Mouse (Mus musculus) right cerebral cortex, postnatal 4 days (tissue): ENCODE results near the gene Xylt1.

Experiments used
- DNase-seq: peaks from one replicate; pipeline ENCODE4 v3.0.0-alpha.2; 2022

The Xylt1 gene

DNA sequence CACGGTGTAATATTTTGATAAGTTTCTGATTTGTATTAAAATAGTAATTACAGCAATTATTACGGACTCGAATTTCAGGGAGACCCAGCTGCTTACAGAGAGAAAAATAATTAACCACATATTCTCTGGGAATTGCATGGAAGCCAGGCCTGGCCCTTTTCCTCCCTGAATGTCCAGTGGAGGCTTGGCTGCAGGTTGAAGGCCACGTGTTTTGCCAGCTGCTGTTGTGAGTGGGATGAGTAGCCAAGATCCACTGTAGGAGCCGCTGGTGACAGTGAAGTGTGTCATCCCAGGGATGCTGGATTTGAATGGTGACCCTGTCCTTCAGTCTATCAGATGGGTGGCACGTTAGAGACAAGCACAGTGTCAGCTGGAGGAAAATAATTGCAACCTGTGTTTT, 14.7 kb downstream of the Xylt1 start:
- DNase-seq, result no peak

DNA sequence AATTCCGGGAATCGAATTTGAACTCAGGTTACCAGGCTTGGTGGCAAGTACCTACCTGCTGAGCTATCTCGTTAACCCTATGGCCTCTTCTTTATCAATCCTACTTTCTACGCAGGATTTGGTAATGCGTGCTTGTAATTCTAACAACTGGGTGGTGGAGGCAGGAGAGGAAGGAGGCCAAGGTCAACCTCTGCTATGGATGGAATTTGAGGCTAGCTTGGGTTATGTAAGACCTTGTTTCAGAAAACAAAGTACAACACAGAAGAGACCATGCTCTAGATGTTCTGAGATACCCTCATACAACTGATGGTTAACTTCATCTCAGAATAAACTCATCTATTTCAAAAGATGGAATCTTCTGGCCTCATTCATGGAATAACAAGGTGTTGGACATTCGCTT, 17.1 kb downstream of the Xylt1 start:
- no peak for DNase-seq

DNA sequence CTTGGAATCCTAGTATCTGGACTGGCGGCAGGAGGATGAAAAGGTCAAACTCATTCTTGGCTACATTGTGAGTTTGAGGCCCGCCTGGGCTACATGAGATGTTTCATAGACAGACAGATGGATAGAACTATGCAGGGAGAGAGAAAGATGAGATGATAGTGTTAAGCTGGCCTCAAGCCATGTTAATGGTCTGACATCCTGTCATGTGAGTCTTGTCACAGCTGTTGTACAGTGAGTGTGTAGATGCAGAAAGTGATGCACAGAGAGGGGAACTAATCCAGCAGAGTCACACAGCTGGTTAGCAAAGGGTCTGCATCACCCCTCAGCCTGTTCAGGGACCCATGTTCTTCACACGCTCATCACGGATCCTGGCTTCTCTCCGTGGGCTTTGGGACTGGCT, 19.2 kb downstream of the Xylt1 start:
- no peak for DNase-seq

DNA sequence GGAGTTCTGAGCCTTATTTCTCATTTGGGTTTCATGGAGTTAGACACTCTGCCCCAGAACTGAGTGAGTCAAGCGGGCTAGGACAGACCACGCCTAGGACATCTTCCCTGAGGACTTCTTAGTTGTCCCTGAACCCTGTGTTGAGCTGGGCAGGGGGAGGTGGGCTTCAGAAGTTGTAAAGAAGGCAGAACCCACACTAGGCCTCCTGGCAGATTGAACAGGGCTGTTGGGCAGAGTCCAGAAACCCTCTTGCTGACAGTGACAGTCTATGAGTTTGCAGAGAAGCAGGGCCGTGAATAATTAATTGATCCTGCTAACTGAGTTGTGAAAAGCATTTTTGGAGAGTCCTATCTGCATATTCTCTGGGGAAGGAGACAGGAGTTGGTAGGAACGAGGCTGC, 20.8 kb downstream of the Xylt1 start:
- DNase-seq, result no peak

DNA sequence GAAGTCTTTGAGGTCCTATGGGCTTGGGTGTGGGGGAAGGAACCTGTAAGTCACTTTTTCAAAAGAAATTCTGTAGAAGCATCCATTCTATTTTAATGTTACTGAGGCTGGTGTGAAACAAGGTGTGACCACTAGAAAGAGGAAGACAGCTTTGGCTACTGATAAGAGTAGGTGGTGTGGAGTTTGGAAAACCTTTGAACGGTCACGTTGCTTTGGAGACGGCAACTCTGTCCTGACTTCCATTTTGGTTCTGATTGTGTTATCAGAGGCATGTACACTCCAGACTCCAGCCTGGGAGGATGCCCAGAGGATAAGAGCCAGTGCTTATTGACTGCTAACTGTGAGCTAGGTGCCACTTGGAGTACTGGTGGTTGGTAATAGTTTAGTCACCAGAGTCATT, 25.6 kb downstream of the Xylt1 start:
- no peak for DNase-seq

DNA sequence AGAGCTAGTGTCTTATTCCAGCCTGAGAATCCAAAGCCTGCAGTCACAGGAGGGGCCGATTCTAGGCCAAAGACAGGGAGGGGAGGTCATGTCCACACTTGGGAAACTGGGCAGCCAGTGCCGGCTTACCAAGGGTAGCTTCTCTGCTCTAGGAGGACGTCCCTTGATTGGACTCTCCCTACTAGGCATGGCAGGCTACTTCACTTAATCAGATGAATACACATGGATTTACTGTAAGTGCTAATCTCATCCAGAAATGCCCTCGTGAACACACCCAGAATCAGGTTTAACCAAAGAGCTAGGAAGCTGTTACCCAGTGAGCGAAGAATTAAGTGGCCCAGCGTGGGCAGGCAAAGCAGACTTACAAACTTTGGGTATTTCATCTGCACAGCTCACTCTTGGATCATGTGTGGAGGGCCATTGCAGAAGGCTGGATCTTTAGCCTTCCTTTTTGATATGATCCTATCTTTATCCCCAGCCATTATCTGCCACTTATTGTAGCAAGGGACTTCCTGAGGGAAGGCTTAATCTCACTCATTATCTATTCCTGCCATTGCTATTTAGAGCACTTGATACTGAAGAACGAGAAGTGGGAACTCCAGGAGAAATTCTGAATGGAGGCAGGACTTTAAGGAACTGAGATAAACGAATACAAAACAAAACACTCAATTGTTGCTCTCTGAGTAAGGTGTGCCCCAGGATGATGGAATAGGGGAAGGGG, 28.6 kb downstream of the Xylt1 start:
- DNase-seq, result no peak

DNA sequence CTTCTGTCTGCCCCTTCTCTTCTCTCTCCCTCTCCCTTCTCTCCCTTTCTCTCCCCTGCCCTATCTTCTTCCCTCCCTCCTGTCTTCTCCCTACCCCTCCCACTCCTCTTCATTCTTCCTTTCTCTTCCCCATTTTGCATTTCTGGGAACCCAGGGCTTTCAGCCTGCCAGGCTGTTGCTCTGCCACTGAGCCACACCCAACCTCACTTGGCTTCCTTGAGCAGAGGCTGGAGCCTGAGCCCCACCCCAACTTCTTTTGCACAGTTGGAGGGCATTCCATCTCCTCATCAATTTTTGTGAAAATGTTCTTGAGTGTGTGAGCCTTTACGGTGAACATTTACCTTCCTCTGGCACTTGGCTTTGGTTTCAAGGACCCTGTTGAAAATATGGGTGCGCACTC, 31.1 kb downstream of the Xylt1 start:
- DNase-seq, result no peak

DNA sequence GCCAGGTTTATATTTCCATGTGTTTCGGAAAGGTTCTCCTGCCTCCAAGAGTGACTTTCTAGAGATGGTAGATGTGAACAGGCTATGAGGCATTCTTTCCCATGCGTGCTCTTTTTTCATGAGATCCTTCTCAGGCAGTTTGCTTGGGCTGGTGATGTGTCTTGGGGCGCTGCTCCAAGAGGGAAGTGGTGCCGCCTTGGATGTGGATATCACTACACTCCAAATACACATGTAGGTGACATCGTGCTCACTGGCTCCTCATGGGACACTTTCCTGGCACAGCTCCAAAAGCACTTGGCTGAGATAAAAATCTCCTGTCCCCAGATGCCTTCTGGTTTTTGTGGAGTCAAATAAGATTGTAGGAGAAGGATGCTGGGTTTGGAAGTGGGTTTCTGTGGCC, 31.6 kb downstream of the Xylt1 start:
- peak; percentile 44 for DNase-seq

DNA sequence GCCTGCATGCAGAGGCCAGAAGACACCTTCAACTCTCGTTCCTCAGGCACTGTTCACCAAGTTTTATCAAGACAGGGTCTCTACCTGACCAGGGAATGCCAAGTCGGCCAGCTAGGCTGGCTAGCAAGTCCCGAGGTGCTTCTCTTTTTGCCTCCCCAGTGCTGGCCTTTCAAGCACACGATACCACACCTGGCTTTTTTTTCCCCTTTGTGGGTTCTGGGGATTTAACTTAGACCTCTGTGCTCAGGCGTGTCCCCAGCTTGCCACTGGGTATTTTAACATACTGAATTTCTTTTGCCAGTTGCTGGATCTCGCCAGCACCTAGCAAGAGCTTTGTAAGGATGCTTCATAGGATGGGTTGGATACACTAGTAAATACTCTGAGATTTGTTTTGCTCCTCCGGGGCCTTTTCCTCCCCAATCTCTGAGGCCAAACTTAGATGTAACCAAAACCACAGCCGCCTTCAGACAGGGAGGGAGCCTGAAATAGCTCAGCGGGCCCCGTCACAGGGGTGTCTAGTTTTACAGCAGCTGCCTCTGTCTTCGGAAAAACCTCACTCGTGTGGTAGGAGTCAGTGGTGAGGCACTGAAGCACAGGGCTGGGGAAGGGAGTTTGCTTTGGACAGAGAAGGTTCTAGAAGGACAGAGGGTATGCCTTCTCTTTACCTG, 33.7 kb downstream of the Xylt1 start:
- DNase-seq, result no peak

DNA sequence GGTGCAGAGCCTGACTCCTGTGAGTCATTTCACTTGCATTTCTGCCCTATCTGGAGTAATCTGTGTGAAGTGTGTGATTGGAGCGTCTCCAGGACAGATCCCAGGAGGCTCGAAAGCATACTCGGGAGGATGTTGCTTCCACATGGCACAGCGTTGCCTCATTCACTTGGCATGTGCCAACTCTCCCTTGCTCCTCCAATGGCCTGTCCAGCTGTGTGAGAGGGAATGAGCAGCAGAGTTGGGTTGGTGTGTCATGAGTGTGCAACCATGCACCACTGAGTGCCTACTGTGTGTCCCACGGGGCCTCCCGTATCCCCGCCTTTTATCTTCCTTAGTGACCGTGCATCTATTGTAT, 34.2 kb downstream of the Xylt1 start:
- no peak for DNase-seq

DNA sequence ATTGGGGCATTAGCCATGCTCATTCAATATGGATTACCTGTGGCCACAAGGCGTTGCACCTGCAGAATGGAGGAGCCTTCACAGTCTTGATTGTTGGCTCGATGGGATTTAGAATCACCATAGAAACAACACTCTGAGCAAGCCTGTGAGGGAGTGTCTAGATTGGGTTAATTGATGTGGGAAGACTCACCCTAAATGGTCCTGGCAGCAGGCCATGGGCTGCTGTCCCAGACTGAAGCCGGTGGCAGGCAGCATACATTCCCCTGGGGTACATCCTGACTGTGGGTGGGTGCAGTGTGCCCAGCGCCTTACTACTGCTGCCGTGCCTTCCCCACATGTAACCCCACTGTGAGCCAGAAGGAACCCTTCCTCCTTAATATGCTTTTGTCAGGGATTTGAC, 38.3 kb downstream of the Xylt1 start:
- peak; percentile 54 for DNase-seq

DNA sequence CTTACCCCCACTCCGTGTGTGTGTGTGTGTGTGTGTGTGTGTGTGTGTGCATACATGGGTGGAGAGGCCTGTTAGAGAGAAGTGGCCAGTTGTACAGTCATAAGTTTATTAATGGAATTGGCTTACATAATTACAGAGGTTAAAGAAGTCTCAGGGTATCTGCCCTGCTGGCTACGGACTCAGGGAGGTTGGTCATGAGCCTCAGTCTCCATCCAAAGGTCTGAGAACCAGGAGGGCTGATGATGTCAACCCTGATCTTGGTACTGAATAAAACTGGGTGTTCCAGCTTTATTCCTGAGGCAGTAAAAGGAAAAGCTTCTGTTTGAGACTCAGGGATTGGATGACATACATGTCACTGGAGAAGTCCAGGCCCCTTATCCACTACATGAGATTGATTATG, 39.1 kb downstream of the Xylt1 start:
- DNase-seq, result no peak

DNA sequence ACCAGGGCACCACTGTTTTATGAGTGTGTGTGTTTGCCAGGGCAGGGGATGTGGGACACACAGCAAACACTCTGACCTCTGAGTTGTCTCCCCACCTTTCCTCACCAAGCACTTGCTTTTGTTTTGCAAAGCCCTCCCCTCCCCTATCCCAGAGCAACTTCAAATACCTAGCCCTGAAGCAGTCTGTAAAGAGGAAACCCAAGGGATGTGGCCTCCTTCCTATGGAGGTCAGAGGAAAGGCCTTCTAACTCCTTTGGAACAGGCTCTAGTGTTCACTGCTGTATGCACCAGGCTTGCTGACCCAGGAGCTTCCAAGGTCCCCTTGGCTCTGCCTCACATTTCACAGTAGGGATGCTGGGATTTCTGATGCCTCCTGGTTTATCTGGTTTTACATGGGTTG, 39.5 kb downstream of the Xylt1 start:
- DNase-seq, result no peak

DNA sequence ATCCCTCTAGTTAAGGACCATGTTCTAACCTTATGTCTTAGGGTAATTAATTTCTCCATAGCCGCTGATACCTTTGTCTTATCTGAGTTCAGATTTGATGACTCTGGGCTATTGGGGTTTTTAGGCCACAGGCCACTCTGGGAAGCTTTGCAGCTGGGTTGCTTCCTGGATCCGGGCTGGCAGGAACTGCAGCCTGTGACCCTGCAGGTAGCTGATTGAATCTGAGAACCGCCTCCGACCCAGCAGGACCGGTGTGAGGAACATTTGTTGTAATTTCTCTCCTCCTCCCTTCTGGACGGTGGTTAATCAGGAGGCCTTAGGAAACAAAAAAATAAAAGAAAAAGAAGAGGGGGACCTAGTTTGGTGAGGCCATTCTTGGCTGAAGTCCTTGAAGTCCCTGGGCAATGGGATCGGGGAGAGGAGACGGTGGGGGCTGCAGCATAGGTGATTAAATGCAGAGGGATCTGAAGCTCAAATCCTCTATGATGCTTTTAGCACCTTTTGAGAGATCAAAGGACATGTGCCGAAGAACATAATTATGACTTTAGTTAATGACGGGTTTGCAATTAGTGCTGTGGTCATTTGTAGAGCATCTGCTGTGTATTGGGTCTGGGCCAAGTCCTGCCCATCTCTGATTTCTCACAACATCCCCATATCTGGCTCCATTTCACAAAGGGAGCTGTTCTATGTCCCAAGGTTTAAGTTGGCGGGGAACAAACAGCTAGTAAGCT, 40.2 kb downstream of the Xylt1 start:
- no peak for DNase-seq

DNA sequence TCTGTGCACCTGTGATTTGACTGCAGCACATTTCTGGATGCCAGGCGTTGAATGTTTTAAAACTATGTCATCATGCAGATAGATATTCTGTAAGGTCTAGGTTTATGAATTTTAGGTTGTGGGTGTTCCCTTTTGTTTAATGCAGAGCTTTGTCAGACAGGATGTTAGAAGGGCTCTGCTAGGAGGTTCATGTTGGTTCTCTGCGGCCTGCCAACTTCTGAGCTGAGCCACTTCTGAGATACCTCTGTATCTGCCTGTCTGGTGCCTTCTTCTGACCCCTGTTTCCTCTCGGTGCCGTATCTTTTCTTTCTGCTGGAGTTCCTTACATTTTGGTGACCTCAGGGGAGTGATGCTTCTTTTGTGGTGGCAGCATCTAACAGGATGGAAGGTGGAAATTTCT, 44.1 kb downstream of the Xylt1 start:
- no peak for DNase-seq

DNA sequence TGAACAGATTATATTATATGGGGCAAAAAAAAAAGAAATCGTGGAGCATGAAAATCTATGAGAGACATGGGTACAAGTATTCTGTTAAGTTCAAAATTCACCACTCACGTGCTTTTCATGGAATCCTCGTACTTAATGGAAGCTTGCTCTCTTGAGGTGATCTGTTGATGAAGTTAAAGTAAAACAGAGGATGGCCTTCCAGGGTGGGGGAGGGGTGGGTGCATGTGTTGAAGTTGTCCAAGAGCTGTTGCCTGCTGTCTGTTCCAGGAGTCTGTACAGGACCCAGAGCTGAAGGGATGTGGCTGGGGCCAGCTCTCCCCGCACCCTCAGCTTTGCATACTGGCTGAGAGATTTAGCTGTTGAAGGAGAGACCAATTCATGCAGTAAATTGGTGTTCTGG, 45.6 kb downstream of the Xylt1 start:
- no peak for DNase-seq

DNA sequence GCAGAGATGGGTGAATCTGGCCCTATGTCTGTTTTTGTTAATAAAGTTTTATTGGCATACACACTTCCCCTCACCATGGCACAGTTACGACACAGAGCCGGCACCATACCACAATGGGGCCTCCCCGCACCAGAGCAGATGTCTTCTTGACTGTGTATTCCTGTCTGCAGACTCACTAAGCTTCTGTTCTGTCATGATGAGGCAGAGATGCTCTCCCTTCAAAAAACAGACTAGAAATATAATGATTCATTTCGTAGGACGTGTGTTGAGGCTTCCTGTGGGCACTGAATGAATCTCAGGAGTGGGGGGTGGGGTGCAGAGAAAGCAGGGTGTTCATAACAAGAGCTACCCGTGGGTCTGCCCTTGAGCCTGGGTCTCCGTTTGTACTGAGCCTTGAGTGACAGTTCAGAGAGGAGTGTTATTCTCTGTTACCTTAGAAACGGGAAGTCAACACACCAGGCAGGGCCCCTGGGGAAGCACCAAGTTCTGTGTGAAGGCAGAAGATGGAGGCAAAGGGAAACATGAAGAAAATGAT, 48.0 kb downstream of the Xylt1 start:
- DNase-seq, result no peak

DNA sequence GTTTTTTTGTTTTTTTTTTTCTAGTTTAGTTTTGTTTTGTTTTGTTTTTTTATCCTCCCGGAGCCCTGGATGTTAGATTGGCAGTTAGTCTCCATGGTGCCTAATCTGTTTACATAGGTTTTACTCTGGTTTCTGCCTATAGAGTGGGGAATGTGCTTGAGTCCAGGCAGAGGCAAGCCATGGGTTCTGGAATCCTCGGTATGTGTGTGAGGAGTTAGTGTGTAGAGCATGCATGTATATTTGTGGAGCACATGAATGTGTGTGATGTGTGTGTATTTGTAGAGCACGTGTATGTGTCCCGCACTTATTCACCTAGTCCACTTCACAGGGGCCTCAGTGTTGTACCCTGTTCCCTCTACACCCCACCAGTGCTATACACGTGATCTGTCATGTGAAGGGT, 48.7 kb downstream of the Xylt1 start:
- no peak for DNase-seq

DNA sequence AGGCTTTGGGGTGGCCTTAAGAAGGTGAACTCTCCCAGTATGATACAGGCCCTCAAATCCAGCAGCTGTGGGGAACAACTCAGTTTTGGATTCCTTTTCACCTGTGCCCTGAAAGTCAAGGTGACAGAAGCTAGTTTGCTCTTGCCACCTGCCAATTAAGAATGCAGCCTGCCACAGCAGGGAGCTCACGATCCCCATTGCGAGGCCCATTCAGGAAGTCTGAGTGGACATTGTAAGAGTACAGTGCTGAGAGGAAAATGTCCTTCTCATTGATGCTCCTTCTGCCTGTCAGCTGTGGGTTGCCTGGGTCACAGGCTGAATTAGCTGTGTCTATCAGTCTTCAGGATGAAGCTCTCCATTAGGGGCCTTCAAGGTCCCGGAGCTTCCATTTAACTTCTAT, 49.1 kb downstream of the Xylt1 start:
- DNase-seq, result no peak

DNA sequence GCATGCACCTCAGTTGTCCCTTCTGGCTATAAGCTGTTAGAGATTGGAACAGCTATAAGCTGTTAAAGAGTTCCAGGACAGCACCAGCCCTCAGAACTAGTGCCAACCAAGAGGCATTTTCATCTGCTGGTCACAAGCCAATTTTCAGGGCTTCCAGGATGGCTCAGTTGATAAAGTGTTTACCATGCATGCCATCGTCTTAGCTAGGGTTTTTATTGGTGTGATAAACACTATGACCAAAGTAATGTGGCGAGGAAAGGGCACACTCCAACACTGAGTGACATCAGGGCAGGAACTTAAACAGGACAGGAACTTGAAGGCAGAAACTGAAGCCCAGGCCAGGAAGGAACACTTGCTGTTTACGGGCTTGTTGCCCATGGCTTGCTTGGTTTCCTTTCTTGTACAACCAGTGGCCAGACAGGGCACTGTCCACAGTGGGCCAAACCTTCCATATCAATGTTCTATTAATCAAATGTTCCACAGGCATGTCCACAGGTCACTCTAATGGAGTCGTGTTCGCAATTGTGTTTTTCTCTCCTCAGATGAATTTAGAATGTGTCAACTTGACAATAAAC, 49.7 kb downstream of the Xylt1 start:
- no peak for DNase-seq

DNA sequence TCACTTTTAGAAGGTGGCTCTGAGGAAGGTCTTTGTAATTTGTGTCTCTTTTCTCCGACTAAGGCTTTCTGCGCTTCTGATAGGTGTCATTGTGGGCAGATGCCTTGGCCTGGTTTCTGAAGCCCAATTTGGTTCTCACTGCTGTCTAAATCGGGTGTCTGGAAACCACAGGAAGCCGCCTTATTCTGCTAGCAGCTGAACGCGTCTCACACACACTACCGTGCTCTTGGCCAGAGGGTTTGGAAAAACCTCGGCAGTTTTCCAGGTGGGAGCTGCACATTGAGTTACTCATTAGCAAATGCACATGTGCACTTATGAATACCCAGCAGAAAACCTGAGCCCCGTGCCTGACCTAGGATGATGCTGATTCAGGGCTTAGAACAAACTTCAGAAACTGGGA, 52.9 kb downstream of the Xylt1 start:
- peak; percentile 29 for DNase-seq

DNA sequence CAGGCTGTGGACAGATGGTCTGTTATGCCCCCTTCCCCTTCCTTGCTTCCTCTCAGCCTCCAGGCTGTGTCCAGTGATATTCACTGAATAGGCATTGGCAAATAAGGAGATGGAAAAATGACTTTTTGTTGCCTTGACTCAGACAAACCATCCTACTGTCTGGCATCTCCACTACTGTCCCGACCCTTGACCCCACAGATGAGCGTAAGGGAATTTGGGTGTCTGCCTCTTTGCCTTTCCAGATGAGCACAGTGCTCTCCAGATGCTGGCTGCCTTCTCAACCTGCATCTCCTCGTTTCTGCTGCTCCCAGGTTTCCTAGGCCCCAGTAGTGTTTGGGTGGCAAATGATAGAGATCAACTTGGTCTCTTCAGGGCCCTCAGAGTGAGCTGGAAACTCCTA, 54.3 kb downstream of the Xylt1 start:
- no peak for DNase-seq

DNA sequence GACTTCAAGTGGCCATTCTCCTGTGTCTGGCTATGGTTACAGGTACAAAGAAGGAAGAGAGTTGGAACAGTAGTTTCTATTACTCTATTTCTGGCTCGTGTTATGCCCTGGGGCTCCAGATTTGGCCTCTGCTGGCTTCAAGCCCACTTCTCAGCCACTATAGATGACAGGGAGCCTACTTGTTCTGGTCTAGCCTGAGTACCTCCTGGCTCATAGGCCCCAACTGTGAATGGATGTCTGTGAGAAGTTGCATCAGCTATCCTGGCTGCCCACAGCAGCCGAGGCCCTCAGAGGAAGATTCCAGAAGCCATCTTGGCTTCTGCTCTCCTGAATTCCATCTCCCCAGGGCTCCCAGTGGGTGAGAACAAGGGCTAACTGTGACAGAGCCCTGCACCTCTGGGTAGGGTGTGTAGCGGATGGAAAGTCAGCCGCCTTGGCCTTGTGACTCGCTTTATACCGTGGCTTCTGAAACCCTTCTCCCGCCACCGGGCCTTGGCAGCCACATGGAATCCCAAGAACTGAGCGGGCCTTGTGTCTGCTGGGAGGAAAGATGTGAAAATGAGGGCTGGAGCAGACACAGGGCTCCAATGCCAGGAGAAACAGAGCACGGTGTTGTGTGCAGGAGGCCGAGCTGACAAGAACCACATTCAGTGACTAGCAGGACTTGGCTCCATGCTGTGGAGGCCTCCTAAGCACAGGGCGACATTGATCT, 55.1 kb downstream of the Xylt1 start:
- DNase-seq, result peak; percentile 34
